Mouse (Mus musculus) adrenal gland, adult 2 months (tissue): Measurements from ENCODE around the gene Mettl7a3. TPM values are rescaled to one million over a fixed set of nuclear protein-coding genes. Genes with fewer than 3 reads are reported as not detected.
"Not testable (repeated sequence)": the region's sequence is repeated elsewhere in the genome, so short reads cannot be mapped to it uniquely, and the experiment has no call there.

ENCODE experiments used
- DNase-seq: peaks from one replicate; pipeline ENCODE4 v3.0.0; 2021
- long read RNA-seq: library from polyadenylated mRNA; stranded (forward); transcript quantifications from one replicate; pipeline ENCODE4 v2.0.0, GENCODE M21; 2021
- polyA plus RNA-seq: library from polyadenylated mRNA; depleted of rRNA; stranded (reverse); fragments of >200 nt; gene quantifications from 2 replicates; pipeline ENCODE4 v1.2.3, GENCODE M21; 2012; rRNA removed
- total RNA-seq, 2 experiments: library from RNA; stranded (reverse); gene quantifications; 2 replicates each; pipeline ENCODE4 v1.2.3; 2021

Gene Mettl7a3
- total RNA-seq (under 1 TPM in 1 of 2 experiments, not detected in 1; 0.63 TPM), polyA plus RNA-seq (0.13 and 0.16 TPM in 2 replicates)
- long read RNA-seq, result 0 reads

DNA sequence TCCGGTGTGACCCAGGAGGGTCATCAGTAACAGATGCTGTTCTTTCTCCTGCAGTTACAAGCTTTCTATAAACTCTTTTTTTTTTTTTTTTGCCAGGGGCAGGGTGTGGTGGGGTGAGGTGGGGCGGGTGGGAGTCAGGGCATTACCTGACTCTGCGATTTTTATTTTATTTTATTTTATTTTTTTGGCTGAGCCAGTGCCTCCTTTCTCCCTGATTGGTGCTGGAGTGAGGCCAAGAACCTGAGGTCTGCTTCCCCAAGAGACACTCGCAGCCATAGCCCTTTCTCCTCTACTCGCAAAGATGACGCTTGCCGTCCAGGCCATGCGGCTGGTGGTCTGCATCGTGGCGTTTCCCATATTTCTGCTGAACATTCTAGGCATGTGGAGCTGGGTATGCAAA is at the start of gene Mettl7a3:
TSS of gene Mettl7a3 (plus strand) at position 301 of the 400 bp plus-strand sequence.
- no peak for DNase-seq

- DNase-seq, result no peak
These were observed 45.7 kb upstream of the Mettl7a3 start for GRCm38 (mm10) chr15:100288980-100289379.

DNA sequence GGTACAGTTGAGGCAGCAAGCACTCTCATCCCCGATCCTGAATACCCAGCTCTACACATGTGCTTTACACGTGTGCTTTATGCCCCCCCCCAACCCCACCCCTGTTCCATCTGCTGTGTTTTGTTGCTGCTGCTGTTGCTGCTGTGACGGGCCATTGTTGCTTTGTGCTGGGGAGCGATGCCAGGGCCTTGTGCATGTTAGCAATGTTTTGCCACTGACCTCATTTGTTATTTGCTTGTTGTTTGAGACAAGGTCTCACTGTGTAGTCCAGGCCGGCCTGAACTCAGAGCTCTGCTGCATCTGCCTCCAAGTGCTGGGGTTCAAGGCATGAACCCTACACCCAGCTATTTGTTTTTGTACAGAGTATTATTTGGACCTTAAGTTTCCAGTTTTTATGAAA is 43.9 kb upstream of the Mettl7a3 start:
- peak; percentile 17 for DNase-seq

- DNase-seq, result no peak
These were observed 42.4 kb upstream of the Mettl7a3 start for GRCm38 (mm10) chr15:100292326-100292725.

DNA sequence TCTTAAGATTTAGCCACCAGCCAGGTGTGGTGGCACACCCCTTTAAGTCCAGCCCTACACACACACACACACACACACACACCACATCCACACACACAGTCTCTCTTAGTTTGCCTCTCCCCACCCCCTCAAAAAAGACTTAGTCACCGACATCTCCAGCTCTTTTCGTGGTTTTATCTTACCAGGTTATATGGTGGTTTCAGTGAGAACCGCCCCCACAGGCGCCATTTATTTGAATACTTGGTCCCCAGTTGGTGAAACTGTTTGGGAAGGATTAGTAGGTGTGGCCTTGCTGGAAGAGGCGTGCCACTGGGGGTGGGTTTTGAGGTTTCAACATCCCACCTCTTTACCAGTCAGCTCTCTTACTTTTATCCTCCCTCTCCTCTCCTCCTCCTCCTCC is 36.9 kb upstream of the Mettl7a3 start:
- DNase-seq, result no peak

- DNase-seq, result no peak
These were observed 34.2 kb upstream of the Mettl7a3 start for GRCm38 (mm10) chr15:100300499-100300898.

- DNase-seq, result no peak
These were observed 33.2 kb upstream of the Mettl7a3 start for GRCm38 (mm10) chr15:100301556-100301955.

DNA sequence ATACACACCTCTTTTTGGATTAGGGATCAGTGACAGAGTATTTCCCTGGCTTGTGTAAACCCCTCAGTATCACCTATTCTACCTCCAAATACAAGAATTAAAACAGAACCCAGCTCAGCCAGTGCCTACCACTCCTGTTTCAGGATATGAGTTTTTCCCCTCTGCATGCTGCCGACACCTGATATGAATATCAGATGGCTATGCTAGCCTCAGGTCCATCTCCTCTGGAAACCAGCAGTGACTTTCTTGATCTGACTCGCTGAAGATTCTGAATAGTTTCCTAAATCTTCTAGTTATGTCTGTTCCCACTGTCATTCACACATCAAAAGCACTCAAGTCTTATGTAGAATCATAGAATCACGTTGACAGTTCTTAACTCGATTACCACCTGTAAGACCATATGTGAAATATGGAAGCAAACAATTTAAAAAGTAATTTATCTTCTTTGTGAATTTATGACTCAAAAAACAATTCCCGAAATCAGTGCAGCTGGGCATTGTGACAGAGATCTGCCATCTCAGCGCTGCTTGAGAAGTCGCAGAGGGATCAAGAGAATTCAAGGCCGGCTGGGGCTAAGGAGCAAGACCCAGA is 31.2 kb upstream of the Mettl7a3 start:
- no peak for DNase-seq

- peak; percentile 90 for DNase-seq
These were observed 30.4 kb upstream of the Mettl7a3 start, which contains the start of gene Mettl7a1 for GRCm38 (mm10) chr15:100304019-100304991. Mettl7a1 (plus strand) TSS chr15:100304140.

GRCm38 (mm10) chr15:100306201-100306600 is 28.5 kb upstream of the Mettl7a3 start:
- no peak for DNase-seq

DNA sequence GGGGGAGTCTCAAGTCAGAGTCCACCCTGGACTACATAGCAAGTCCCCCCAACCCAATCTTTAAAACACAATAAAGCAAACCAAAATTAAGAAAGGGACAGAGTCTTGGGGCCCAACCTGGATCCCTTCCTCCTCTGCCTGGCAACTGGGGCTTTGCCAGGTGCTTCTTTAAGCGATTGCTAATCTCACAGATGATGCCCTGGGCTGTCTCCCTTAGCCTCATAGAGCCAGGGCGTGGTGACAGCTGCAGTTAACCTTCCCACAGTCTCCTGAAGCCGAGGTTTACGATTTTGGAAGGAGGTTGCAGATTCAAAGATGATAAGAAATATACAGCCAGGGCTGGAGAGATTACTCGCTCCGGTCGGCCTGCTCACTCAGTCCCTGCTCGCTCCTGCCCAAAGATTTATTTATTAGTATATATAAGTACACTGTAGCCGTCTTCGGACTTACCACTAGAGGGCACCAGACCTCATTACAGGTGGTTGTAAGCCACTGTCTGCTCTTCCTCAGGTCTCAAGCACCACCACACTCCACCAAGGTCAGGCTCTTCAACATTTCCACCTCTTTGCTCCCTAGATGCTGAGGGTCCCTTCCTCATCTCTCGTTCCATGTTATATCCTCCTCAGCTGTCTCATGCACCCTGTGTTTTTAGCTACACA is 27.2 kb upstream of the Mettl7a3 start:
- not testable (repeated sequence) for DNase-seq

DNA sequence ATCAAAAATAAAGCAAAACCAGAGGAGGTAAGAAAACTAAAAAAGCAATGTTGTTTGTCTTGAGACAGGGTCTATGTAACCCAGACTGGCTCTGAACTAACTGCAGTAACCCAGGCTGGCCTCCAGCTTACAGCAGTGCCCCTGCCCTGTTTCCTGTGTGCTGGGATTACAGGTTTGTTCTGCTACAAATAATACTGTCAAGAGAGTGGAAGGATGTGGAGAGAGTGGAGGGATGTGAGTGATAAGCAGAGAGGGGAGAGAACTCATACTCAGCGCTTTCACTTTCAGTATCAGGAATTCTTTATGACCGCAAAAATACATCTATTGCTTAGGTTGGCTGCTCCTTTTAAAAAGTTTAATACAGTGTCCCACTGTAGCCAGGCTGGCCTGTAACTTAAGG is 22.4 kb upstream of the Mettl7a3 start:
- DNase-seq, result no peak

DNA sequence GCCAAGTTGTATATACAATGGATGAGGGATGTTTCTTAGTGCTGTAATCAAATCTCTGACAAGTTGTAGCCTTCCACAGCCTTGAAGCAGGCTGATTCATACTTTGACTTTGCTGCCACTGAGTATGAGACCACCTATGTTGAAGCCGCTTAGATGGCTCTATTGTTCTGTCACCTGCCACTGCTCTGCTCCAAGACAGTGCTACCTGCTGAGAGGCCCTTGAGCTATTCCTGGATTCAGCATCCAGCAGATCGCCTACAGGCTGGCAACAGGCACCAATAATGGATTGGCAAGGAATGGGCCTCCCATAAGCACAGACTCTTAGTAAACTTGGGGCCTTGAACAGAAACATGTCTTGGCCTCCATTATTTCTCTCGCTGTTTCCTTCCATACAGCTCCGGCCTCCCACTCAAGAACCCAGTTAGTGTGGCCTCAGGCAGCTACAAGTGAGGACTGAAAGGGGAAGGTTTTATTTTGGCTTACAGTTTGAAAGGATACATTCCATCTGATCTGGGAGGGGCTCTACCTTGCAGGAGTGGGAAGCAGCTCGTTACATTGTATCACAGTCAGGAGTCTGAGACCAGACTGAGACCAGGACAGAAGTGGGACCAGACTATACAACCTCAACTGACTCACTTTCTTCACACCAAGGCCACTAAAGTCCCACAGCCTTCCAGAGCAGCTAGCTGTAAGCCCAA is 20.1 kb upstream of the Mettl7a3 start:
- DNase-seq, result no peak

GRCm38 (mm10) chr15:100318014-100318671 is 16.6 kb upstream of the Mettl7a3 start:
- not testable (repeated sequence) for DNase-seq

DNA sequence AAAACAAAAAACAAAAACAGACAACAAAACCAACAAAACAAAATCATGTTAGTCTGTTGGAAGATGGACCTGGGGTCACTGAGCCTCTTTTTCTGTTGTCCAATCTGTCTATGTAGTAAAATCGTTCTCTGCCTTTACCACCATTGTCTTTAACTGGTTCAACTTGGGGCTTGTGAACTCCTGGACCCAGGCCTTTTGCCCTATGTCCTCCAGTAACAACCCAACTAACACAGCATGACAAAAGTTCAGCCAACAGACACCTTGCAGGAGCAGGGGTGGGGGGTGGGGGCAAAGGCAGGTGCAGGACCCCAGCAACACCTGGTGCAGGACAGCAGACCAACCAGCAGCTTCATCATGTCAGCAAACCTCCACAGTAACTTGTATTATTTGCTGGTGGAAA is 14.8 kb upstream of the Mettl7a3 start:
- DNase-seq, result no peak

DNA sequence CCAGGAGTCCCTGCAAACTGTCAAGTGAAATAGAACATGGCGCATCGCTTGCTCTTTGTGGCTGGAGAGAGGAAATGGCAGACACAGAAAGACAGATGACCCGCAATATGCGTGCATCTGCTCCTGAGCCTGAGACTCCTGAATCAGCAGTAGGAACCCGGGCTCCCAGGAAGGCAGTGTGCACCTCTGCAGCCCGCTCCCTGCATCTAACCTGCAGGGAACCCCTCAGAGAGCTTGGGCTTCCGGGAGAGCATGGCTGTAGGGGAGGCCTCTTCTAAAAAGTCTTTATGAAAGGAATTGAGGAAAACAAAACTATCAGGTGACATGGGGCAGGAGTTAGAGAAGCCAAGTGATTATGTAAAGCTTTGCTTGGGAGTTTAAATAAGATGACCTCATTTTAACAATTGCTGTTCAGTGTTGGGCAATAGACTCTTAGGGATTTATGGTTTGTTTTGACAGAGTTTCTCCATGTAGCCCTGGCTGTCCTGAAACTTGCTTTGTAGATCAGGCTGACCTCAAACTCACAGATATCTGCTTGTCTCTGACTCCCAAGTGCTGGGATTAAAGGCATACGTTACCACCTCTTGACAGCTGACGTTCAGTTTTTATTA is 14.3 kb upstream of the Mettl7a3 start:
- peak; percentile 45 for DNase-seq

DNA sequence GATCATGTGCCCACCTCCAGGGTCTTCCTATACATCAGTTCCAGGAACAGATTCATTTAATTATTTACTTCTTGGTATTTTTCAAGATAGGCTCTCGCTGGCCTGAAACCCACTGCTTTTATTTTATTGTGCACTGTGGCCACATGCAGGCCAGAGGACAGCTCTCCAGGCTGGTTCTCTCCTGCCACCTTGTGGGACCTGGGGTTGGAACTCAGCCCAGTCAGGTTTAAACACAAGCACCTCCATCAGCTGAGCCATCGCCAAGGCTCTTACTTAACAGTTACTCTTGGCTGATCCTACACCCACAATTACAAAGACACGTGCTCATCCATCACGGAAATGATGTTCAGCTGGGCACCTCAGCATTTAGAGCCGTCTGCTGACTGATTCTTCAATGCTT is 13.6 kb upstream of the Mettl7a3 start:
- DNase-seq, result peak; percentile 63

GRCm38 (mm10) chr15:100324021-100324591 is 10.6 kb upstream of the Mettl7a3 start:
- no peak for DNase-seq

DNA sequence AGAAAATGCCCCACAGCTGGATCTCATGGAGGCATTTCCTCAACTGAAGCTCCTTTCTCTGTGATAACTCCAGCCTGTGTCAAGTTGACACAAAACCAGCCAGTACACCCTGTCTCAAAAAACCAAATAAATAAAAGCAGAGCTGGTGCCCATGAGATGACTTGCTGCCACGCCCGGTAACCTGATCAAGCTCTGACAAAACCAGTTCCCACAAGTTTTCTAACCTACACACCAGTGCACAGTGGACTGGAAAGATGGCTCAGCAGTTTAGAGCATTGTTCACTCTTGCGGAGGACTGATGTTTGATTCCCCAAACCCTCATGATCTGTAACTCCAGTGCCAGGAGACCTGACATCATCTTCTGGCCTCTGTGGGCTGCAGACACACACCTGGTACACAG is 9.5 kb upstream of the Mettl7a3 start:
- no peak for DNase-seq

DNA sequence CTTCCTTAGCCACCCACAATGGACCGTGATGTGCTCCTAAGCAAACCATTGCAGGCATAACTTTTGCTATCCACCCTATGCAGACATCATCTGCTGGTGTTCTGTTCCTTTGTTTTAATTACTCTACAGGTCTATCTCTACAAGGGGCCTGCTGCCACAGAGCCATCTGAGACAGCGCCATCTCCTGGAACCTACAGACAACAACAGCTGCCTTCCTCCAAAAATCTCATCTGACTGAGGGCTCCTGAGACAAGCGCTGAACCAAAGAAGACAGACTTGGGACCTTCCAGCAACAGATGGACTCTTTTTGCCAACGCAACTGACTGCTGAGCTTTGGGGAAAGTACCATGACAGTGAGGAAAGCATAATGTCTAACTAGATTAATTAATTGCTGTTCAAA is 6.6 kb upstream of the Mettl7a3 start:
- DNase-seq, result not testable (repeated sequence)

DNA sequence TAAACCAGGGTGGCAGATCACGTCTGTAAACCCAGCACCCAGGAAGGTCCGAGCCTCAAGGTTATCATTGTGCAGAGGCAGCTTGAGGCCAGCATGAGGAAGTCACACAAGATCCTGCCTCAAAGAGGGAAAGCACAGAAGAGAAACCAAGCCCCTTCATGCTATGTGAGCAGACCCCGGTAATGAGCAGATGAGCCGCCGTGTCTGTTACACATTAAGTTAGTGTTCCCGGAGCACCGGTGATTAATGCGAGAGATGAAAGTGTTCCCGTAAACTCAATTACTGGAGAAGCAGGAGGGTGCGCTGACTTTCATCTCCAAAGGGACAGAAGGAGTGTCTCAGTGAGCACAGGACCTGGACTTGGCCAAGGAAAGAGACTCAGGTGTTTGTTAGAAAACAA is 5.4 kb upstream of the Mettl7a3 start:
- not testable (repeated sequence) for DNase-seq
